Mouse (Mus musculus): ENCODE measurements around the gene Arhgap10. TPM values are rescaled to one million over a fixed set of nuclear protein-coding genes. Genes with fewer than 3 reads are reported as not detected.

Gene Arhgap10
- polyA plus RNA-seq, 1 experiment from 2014 or later: 23.2 TPM

DNA sequence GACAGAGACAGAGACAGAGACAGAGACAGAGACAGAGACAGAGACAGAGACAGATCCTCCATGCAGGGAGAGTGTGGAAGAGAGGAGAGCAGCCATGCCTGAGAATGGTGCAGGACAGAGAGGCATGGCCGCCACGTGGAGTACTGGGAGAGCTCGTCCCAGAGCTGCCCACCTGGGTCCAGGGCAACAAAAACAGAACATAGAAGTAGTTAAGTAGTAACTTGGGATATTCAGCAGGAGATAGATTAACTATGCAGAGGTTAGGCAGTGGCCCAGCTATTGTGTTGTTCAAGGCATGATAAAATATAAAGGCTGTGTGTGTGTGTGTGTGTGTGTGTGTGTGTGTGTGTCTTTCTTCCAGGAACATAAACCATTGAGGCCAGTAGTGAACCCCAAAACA is 72.1 kb downstream of the Arhgap10 start:
- Histone ChIP-seq H3K4me3 (ENCODE audit: low read depth, low read length) (no peak overlapping the region), H3K9ac (no peak overlapping the region), H3K27ac (ENCODE audit: low read depth) (no peak overlapping the region), H3K27me3 (ENCODE audit: insufficient read depth, low read length) (no peaks in the 10 kb centered on the region), H3K4me2 (no peak overlapping the region), H3K4me1 (ENCODE audit: insufficient read depth) (no peaks in the 10 kb centered on the region), H3K9me3 (ENCODE audit: low read depth, low read length) (peaks cover 39% of the 10 kb centered on the region), H3K36me3 (ENCODE audit: insufficient read depth) (peaks cover 25% of the 10 kb centered on the region)
- no peak for TF ChIP-seq CTCF (IDR thresholded peaks at IDR 0.05; ENCODE audit: low read depth)
- ATAC-seq (ENCODE audit: insufficient read depth) (no peak), DNase-seq (no peak)
- 90% methylated on average over 3 of the region's 3 CpGs for WGBS

DNA sequence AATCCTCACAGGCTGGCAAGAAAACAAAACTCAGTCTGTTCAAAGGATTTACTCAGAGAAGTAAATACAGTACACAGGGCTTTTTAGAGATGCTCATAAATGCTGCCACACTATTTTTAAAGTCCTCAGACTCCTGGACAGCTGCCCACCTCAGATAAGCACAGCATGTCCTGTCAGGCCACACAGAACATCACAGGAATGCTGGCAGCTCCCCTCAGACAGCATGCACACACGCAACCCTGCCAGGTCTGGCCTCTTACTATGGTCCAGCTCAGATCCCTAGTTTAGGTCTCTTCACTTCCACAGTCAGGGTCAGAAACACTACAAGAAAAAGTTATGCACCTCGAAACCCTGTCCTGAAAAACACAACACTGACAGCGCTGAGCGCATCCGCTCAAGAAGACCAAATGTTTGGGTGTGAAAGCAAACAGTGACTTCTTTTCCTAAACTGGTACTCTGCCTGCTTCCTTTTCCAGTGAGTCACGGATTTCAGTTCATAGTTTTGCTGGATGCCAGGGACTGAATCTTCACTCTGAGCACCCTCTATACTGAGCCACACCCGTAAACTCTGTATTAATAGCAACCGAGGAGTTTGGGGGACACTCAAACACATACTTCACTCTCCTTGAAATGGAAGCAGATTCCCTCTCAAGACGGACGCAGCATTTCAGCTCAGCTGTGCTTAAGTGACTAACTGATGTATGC is 73.4 kb downstream of the Arhgap10 start:
- Histone ChIP-seq H3K4me3 (ENCODE audit: low read depth, low read length) (no peak overlapping the region), H3K27me3 (ENCODE audit: insufficient read depth, low read length) (no peaks in the 10 kb centered on the region), H3K9me3 (ENCODE audit: low read depth, low read length) (peaks cover 26% of the 10 kb centered on the region), H3K27ac (ENCODE audit: low read depth) (no peak overlapping the region), H3K9ac (no peak overlapping the region), H3K36me3 (ENCODE audit: insufficient read depth) (peaks cover 12% of the 10 kb centered on the region; the same call in 1 of the 2 replicates), H3K4me2 (no peak overlapping the region), H3K4me1 (ENCODE audit: insufficient read depth) (no peaks in the 10 kb centered on the region)
- DNase-seq (peak; percentile 50), ATAC-seq (ENCODE audit: insufficient read depth) (no peak)
- TF ChIP-seq CTCF (IDR thresholded peaks at IDR 0.05; ENCODE audit: low read depth): no peak
- 69% methylated on average over 10 of the region's 10 CpGs for WGBS

GRCm38 (mm10) chr8:77442452-77442851 is 75.3 kb downstream of the Arhgap10 start:
- Histone ChIP-seq H3K27ac (ENCODE audit: low read depth) (no peak overlapping the region), H3K9me3 (ENCODE audit: low read depth, low read length) (peaks cover 14% of the 10 kb centered on the region), H3K4me2 (no peak overlapping the region), H3K4me3 (ENCODE audit: low read depth, low read length) (no peak overlapping the region), H3K4me1 (ENCODE audit: insufficient read depth) (peaks cover 13% of the 10 kb centered on the region), H3K9ac (no peak overlapping the region), H3K36me3 (ENCODE audit: insufficient read depth) (peaks cover 5% of the 10 kb centered on the region; the same call in 1 of the 2 replicates), H3K27me3 (ENCODE audit: insufficient read depth, low read length) (no peaks in the 10 kb centered on the region)
- no peak for ATAC-seq (ENCODE audit: insufficient read depth)
- no peak for TF ChIP-seq CTCF (IDR thresholded peaks at IDR 0.05; ENCODE audit: low read depth)
- 75% methylated on average over 7 of the region's 7 CpGs for WGBS
- DNase-seq: no peak

GRCm38 (mm10) chr8:77440913-77441312 is 76.8 kb downstream of the Arhgap10 start:
- Histone ChIP-seq H3K9me3 (ENCODE audit: low read depth, low read length) (no peaks in the 10 kb centered on the region), H3K27ac (ENCODE audit: low read depth) (no peak overlapping the region), H3K4me2 (no peak overlapping the region), H3K27me3 (ENCODE audit: insufficient read depth, low read length) (no peaks in the 10 kb centered on the region), H3K36me3 (ENCODE audit: insufficient read depth) (no peaks in the 10 kb centered on the region), H3K4me3 (ENCODE audit: low read depth, low read length) (no peak overlapping the region), H3K4me1 (ENCODE audit: insufficient read depth) (peaks cover 26% of the 10 kb centered on the region), H3K9ac (no peak overlapping the region)
- ATAC-seq (ENCODE audit: insufficient read depth) (no peak), DNase-seq (no peak)
- no peak for TF ChIP-seq CTCF (IDR thresholded peaks at IDR 0.05; ENCODE audit: low read depth)
- WGBS: 76% methylated on average over 9 of the region's 9 CpGs

DNA sequence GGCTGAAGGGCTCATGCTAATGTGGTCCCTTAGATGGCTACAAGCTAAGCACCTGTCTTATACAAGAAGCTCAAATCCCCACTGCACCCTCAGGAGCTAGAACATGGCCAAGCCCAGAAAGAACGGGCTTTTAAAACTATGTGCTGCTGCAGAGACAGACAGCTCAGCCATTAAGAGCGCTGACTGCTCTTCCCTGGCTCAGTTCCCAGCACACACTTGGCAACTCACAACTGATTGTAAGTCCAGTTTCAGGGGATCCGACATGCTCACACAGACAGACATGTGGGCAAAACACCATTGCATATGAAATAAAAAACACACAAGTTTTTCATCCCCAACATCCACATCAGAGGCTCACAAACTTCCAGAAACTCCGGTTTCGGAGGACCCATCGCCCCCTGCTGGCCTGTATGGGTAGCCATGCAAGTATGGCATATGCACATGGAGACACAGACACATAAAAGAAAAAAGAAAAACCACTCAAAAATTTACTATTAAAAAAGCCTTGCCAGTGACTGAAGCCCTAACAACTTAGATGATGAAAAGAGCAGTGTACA is 77.4 kb downstream of the Arhgap10 start:
- H3K27ac ChIP-seq (ENCODE audit: low read depth): no peak overlapping the region
- H3K27me3 ChIP-seq (ENCODE audit: insufficient read depth, low read length): no peaks in the 10 kb centered on the region
- H3K4me1 ChIP-seq (ENCODE audit: insufficient read depth): peaks cover 26% of the 10 kb centered on the region
- TF ChIP-seq CTCF (IDR thresholded peaks at IDR 0.05; ENCODE audit: low read depth): peak; percentile 52
- H3K9ac ChIP-seq: no peak overlapping the region
- H3K4me3 ChIP-seq (ENCODE audit: low read depth, low read length): no peak overlapping the region
- H3K9me3 ChIP-seq (ENCODE audit: low read depth, low read length): no peaks in the 10 kb centered on the region
- WGBS: 77% methylated on average over 6 of the region's 6 CpGs
- DNase-seq: no peak
- no peak for ATAC-seq (ENCODE audit: insufficient read depth)
- no peaks in the 10 kb centered on the region for H3K36me3 ChIP-seq (ENCODE audit: insufficient read depth)
- H3K4me2 ChIP-seq: no peak overlapping the region

GRCm38 (mm10) chr8:77439670-77440069 is 78.1 kb downstream of the Arhgap10 start:
- Histone ChIP-seq H3K27ac (ENCODE audit: low read depth) (no peak overlapping the region), H3K4me1 (ENCODE audit: insufficient read depth) (peaks cover 26% of the 10 kb centered on the region), H3K9me3 (ENCODE audit: low read depth, low read length) (no peaks in the 10 kb centered on the region), H3K4me2 (no peak overlapping the region), H3K4me3 (ENCODE audit: low read depth, low read length) (no peak overlapping the region), H3K27me3 (ENCODE audit: insufficient read depth, low read length) (no peaks in the 10 kb centered on the region), H3K36me3 (ENCODE audit: insufficient read depth) (no peaks in the 10 kb centered on the region), H3K9ac (no peak overlapping the region)
- ATAC-seq (ENCODE audit: insufficient read depth) (no peak), DNase-seq (no peak)
- no peak for TF ChIP-seq CTCF (IDR thresholded peaks at IDR 0.05; ENCODE audit: low read depth)
- 90% methylated on average over 2 of the region's 2 CpGs for WGBS

- H3K36me3 ChIP-seq (ENCODE audit: insufficient read depth): no peaks in the 10 kb centered on the region
- no peaks in the 10 kb centered on the region for H3K9me3 ChIP-seq (ENCODE audit: low read depth, low read length)
- peaks cover 26% of the 10 kb centered on the region for H3K4me1 ChIP-seq (ENCODE audit: insufficient read depth)
- H3K4me2 ChIP-seq: peak overlapping the region; percentile 12; the same call in 1 of the 2 replicates
- ATAC-seq (ENCODE audit: insufficient read depth) (peak; percentile 70), DNase-seq (peak; percentile 86)
- peak overlapping the region; percentile 65 for H3K27ac ChIP-seq (ENCODE audit: low read depth)
- no peak overlapping the region for H3K4me3 ChIP-seq (ENCODE audit: low read depth, low read length)
- no peaks in the 10 kb centered on the region for H3K27me3 ChIP-seq (ENCODE audit: insufficient read depth, low read length)
- no peak for TF ChIP-seq CTCF (IDR thresholded peaks at IDR 0.05; ENCODE audit: low read depth)
- 34% methylated on average over 9 of the region's 9 CpGs for WGBS
- no peak overlapping the region for H3K9ac ChIP-seq
These were observed 79.8 kb downstream of the Arhgap10 start for GRCm38 (mm10) chr8:77437807-77438493.
